Mouse (Mus musculus) embryonic facial prominence, embryonic 10.5 days (tissue): ENCODE measurements at regions not wholly inside any gene's neighbourhood (a gene's known extent, or its start where the extent isn't known, plus 50 kb on each side); places are given as distances from the start of the nearest gene placed in this dataset.

Experiments used
- DNase-seq: peaks from one replicate; pipeline ENCODE4 v3.0.0-alpha.2; 2017; ENCODE audit warnings: low spot score
- H3K27ac ChIP-seq: fragments of 300-500 bp; sonication (generic); replicated peaks from 2 replicates; pipeline ENCODE4 v1.5.1; 2016; ENCODE audit warnings: mild to moderate bottlenecking
- H3K27me3 ChIP-seq: fragments of 300-500 bp; sonication (generic); replicated peaks from 2 replicates; pipeline ENCODE4 v1.6.1; 2016; ENCODE audit warnings: low read depth, mild to moderate bottlenecking; ENCODE audit not compliant: poor library complexity, severe bottlenecking
- H3K36me3 ChIP-seq: fragments of 300-500 bp; sonication (generic); replicated peaks from 2 replicates; pipeline ENCODE4 v1.6.1; 2016; ENCODE audit warnings: mild to moderate bottlenecking, moderate library complexity
- H3K4me1 ChIP-seq: fragments of 300-500 bp; sonication (generic); 2 replicates; pipeline ENCODE4 v1.6.1; 2016
- H3K4me3 ChIP-seq: fragments of 300-500 bp; sonication (generic); 2 replicates; pipeline ENCODE4 v1.5.1; 2016; ENCODE audit warnings: mild to moderate bottlenecking, moderate library complexity
- H3K9me3 ChIP-seq: fragments of 300-500 bp; sonication (generic); 2 replicates; pipeline ENCODE4 v1.6.1; 2016; ENCODE audit warnings: mild to moderate bottlenecking
- WGBS: fragments of 180-500 bp; shearing (Covaris S2); methylation state at CpG from one replicate; pipeline ENCODE4 v1.1.7; 2016; 5-methylcytosine and 5-hydroxymethylcytosine counted together

DNA sequence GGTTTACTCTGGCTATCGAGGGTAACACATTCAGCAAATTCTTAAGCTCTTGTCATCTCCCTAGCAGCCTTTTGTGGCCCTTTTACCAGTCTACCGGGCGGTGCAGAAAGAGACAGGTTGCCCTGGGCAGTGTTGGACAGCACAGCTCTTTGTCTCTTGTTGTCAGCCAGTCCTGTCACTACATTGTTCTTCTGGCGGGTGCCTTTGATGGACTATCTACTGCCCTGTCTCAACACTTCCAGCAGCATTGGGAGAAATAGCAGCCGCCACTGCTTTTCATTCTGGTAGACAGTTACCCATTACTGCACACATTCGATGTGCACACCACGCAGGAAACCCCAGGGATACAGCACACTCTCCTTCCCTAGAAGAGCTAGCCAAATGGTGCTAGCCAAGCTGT lies 132.7 kb upstream of the Gm10181 start:
- no peak overlapping the region for H3K4me3 ChIP-seq
- DNase-seq, result no peak
- no peaks in the 10 kb centered on the region for H3K9me3 ChIP-seq
- H3K4me1 ChIP-seq, result no peaks in the 10 kb centered on the region
- H3K36me3 ChIP-seq, result no peaks in the 10 kb centered on the region
- H3K27ac ChIP-seq, result no peak overlapping the region
- WGBS, result 36% methylated on average over 7 of the region's 7 CpGs
- H3K27me3 ChIP-seq, result peaks cover 12% of the 10 kb centered on the region

DNA sequence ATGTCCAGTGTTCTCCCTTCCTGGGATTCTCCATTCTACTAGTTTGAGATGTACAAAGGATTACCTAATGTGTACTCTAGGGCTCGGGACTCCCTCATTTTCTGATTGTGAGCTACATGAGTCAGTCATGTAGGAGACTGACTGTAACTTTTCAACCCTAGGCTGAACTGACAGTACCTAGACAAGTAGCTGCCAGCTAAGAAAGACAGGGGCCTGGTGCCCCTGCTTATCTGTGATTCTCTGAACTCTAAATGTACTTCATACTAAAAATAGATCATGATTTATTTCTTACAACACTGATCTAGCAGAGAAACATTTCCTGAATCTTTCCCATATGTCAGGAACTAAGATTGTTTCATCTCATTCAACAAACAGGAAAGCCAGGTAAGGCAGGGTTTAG lies 125.9 kb upstream of the Gm10181 start:
- no peak for DNase-seq
- Histone ChIP-seq H3K4me1 (peaks cover 7% of the 10 kb centered on the region), H3K9me3 (no peaks in the 10 kb centered on the region), H3K36me3 (no peaks in the 10 kb centered on the region), H3K27ac (no peak overlapping the region), H3K4me3 (no peak overlapping the region), H3K27me3 (no peaks in the 10 kb centered on the region; the same call in 1 of the 2 replicates)
- 93% methylated on average over 1 of the region's 1 CpGs for WGBS

DNA sequence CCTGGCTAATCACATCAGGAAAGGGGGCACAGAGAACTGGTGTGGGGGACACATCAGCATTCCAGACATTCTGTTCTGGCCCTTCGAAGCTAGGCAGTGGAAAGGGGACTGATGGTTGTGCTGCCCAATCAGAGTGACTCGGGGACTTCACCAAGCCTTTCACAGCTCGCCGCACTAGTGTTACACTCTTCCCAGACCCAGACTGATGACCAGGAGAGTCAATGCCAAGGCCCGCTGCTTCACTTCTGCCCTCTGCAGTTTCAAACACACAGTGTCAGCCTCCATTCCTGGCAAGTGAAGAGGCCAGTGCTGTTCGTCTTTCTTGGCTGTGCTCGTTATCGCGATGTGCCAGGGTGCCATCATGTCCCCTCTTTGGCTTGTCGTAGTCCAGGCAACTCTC lies 121.7 kb upstream of the Gm10181 start:
- Histone ChIP-seq H3K27ac (no peak overlapping the region), H3K4me3 (no peak overlapping the region)
- 71% methylated on average over 10 of the region's 10 CpGs for WGBS

DNA sequence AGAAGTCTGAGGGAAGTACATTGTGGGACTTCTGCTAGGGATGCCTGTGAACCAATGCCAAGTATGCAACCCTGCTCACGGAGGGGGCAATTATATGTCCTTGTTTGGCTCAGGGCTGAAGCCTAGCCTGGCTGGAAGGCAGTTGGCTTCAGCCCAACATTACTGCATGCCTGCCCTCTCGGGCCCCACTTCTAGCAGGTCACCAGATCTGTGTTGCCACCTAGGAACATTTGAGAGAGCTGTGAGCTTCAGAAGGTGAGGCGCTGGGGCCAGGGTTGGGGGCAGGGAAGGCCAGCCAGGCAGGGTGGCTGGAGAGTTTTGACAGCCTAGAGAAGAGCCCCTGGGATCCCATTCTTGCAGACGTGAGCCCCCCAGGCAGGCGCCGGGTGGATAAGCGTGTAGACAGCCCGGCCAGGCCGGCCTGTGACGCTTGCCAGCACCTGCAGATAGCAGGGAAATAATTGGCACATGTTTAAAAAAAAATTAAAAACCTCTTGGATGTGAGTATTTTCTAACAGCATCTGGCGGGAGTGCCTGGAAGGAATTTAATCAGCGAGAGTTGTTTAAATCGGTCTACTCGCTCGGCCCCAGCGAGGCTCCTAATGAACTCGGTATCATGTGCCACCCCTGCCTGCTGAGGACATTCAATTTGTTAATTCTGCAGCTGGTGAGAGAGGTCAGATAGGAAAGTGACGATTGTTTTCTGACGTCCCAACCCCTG lies 115.0 kb upstream of the Gm10181 start:
- peak; percentile 62 for DNase-seq
- peak overlapping the region; percentile 35 for H3K4me3 ChIP-seq
- 0 out of 2 replicates have a peak overlapping the region, but pooled peaks have one; percentile 37 for H3K27ac ChIP-seq
- no peaks in the 10 kb centered on the region for H3K9me3 ChIP-seq
- no peaks in the 10 kb centered on the region for H3K36me3 ChIP-seq
- peaks cover 17% of the 10 kb centered on the region for H3K4me1 ChIP-seq
- peaks cover 23% of the 10 kb centered on the region for H3K27me3 ChIP-seq
- 4% methylated on average over 19 of the region's 19 CpGs for WGBS

More for the DNA sequence above, 121.7 kb upstream of the Gm10181 start:
- DNase-seq, result no peak
- Histone ChIP-seq H3K9me3 (no peaks in the 10 kb centered on the region), H3K36me3 (no peaks in the 10 kb centered on the region), H3K27me3 (peaks cover 5% of the 10 kb centered on the region), H3K4me1 (peaks cover 7% of the 10 kb centered on the region)

DNA sequence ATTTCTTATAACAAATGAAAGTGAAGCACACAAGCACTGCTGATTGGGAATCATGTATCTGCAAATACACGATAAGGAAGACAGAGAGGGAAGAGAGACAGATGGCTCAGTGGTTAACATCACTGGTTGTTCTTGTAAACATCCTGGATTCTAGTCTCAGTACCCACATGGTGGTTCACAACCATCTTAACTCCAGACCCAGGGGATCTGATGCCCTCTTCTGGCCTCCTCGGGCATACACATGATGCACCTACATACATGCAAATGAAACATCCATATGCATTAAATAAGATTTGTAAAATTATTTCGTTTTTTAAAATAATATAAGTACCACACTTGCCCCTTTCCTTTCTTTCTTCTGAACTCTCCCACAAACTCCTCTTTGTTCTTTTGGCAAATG lies 106.4 kb upstream of the Gm10181 start:
- Histone ChIP-seq H3K9me3 (no peaks in the 10 kb centered on the region), H3K4me1 (no peaks in the 10 kb centered on the region), H3K27me3 (no peaks in the 10 kb centered on the region), H3K36me3 (no peaks in the 10 kb centered on the region), H3K27ac (no peak overlapping the region), H3K4me3 (no peak overlapping the region)
- no peak for DNase-seq
- 73% methylated on average over 3 of the region's 3 CpGs for WGBS

DNA sequence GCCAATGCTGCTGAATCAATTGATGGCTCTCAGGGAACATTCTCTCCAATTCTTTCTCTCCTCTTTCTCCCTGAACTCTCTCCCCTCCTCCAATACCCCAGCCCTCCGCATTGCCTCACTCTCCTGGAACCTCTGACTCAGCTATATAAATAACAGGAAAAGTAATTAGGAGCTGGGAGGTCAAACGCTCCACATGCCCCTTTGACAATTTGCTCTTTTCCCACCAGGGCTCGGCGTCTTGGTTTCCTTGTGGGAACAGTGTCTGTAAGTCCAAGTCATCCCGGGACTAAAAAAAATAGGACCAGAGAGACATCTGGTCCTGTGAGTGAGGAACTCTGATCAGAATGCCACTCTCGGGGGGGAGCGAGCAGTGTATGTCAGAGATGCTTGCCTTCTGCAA lies 94.7 kb upstream of the Gm10181 start:
- 34% methylated on average over 7 of the region's 7 CpGs for WGBS
- peak; percentile 22 for DNase-seq

DNA sequence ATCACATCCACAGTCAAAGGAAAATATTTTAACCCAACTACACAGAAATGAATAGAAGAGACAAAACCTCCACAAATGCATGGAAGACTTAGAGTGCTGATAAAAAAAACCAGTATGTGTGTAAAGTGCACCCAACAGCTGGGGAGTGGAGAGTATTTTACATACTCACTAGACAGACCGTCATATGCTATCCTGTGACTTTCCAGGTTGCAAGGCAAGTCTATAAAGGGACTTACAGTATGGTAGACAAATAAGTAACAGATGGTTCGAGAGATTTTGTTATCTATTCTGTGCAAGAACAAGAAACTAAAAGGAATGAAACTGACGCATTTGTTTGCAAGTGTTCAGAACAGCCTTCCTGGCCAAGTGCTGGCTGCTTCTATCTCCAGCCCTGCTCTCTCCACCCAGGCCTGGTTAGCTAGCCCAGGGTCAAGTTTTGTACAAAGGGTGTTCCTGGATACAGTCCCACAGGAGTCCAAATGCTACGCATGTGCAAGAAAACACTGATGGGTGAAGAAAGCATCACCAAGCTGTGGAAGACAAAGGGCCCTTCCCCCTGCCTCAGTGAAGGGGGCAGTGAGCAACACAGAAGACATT lies 68.0 kb upstream of the Gm10181 start:
- WGBS, result 85% methylated on average over 4 of the region's 4 CpGs
- no peak for DNase-seq
- H3K4me3 ChIP-seq, result no peak overlapping the region
- no peaks in the 10 kb centered on the region for H3K4me1 ChIP-seq
- H3K27ac ChIP-seq, result no peak overlapping the region
- no peaks in the 10 kb centered on the region for H3K36me3 ChIP-seq
- H3K9me3 ChIP-seq, result no peaks in the 10 kb centered on the region
- H3K27me3 ChIP-seq, result no peaks in the 10 kb centered on the region

More for the DNA sequence above, 94.7 kb upstream of the Gm10181 start:
- no peaks in the 10 kb centered on the region for H3K9me3 ChIP-seq
- H3K27me3 ChIP-seq, result no peaks in the 10 kb centered on the region; the same call in 1 of the 2 replicates
- H3K4me1 ChIP-seq, result peaks cover 6% of the 10 kb centered on the region; the same call in 1 of the 2 replicates
- H3K27ac ChIP-seq, result no peak overlapping the region
- no peaks in the 10 kb centered on the region for H3K36me3 ChIP-seq
- H3K4me3 ChIP-seq, result no peak overlapping the region

DNA sequence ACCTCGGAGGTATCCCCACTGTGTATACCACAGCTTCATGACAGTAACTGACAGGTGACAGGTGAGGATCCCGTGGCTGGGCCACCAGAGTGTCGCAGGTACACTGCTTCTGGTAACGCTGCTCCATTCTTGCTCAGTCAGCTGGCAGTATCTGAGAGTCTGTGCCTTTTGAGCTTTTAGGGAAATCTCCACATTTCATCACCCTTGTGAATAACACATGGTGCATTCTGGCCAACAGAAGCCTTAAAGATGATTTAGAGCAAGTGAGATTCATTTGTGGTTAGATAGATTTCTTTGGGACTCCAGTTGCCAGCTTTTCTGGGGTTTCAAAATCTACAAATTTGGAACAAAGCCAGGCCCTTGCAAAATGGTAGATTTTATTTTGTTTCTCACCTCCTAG lies 66.8 kb upstream of the Gm10181 start:
- H3K4me3 ChIP-seq, result no peak overlapping the region
- H3K27me3 ChIP-seq, result no peaks in the 10 kb centered on the region
- no peak overlapping the region for H3K27ac ChIP-seq
- no peaks in the 10 kb centered on the region for H3K4me1 ChIP-seq
- H3K36me3 ChIP-seq, result no peaks in the 10 kb centered on the region
- 87% methylated on average over 4 of the region's 4 CpGs for WGBS
- H3K9me3 ChIP-seq, result no peaks in the 10 kb centered on the region
- no peak for DNase-seq

DNA sequence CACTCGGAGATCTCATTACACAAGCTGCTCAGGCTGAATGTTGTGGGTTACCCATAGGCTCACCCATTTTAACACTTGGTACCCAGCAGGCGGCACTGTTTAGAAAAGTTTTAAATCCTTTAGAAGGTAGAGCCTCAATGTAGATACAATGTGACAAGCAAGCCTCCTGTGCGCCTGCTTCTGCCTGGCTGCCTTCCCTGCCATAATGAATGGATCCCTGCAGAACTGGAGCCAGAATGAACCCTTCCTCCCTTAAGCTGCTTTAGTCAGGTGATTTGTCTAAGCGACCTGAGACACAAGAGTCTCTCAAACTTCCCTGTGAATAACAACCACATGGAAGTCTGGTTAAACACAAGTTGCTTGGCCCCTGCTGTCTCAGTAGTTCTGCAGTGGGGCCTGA lies 64.7 kb upstream of the Gm10181 start:
- Histone ChIP-seq H3K4me1 (no peaks in the 10 kb centered on the region), H3K27me3 (peaks cover 7% of the 10 kb centered on the region; the same call in 1 of the 2 replicates), H3K9me3 (no peaks in the 10 kb centered on the region), H3K27ac (no peak overlapping the region), H3K4me3 (no peak overlapping the region), H3K36me3 (no peaks in the 10 kb centered on the region)
- no peak for DNase-seq
- WGBS, result 58% methylated on average over 4 of the region's 4 CpGs

DNA sequence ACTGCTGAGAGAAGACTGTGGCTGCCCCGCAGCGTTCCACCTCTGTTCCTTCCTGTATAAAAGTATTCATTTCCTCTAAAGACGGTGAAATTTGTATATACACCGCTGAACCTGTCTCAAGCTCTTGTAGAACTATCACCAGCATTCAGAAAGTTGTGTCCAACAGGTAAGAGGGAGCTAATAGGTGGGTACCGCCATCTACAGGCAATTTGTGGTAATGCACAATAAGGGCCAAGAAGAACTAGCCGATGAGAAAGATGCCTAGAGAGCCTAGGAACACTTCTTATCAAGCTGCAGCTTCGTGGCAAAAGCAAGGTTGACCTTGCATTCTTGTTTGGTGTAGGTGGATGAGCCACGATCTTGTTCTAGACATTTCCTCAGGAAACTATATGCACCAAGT lies 61.6 kb upstream of the Gm10181 start:
- Histone ChIP-seq H3K4me3 (no peak overlapping the region), H3K27me3 (peaks cover 7% of the 10 kb centered on the region; the same call in 1 of the 2 replicates), H3K27ac (no peak overlapping the region), H3K9me3 (no peaks in the 10 kb centered on the region), H3K4me1 (no peaks in the 10 kb centered on the region), H3K36me3 (no peaks in the 10 kb centered on the region)
- WGBS, result 9% methylated on average over 8 of the region's 8 CpGs
- peak; percentile 70 for DNase-seq

DNA sequence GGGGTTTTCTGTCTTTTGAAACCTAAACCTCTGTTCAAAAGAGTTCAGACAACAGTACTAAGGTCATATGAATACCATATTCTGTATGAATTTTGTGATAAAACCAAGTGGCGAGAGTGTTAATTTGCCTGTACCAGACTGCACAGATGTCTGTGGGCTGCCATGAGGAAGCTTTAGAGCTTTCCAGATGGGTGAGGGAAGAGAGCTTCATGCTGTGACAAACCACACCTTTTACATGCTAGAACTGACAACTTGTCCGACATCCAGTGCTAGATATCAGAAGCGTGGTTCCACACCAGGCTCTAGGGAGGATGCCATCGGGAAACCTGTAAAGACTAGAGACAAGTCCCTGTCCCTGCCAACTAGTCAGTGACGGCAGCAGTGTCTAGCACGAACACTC lies 60.9 kb upstream of the Gm10181 start:
- 71% methylated on average over 6 of the region's 6 CpGs for WGBS
- H3K4me3 ChIP-seq, result no peak overlapping the region
- no peaks in the 10 kb centered on the region for H3K36me3 ChIP-seq
- DNase-seq, result no peak
- no peak overlapping the region for H3K27ac ChIP-seq
- peaks cover 7% of the 10 kb centered on the region; the same call in 1 of the 2 replicates for H3K27me3 ChIP-seq
- no peaks in the 10 kb centered on the region for H3K4me1 ChIP-seq
- H3K9me3 ChIP-seq, result no peaks in the 10 kb centered on the region

DNA sequence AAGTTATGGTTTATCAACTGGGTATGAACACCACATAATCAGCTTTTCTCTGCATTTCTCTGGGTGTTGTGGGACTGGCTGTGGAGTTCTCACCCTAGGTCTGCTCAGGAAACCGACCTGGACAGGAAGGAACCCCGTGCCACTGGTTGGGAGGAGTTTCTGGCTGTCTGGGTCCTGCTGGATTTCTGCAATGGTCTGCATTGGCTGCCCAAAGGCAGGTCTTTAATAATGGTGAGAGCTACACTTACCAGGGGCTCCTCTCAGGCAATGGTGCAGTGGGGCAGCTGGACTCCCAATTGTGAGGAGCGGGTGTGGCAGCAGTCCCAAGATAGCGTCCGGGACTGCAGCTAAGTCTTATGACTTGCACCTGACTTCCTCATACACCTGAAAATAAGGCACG lies 57.8 kb upstream of the Gm10181 start:
- H3K9me3 ChIP-seq, result no peaks in the 10 kb centered on the region
- H3K36me3 ChIP-seq, result no peaks in the 10 kb centered on the region
- H3K4me3 ChIP-seq, result no peak overlapping the region
- no peak overlapping the region for H3K27ac ChIP-seq
- H3K27me3 ChIP-seq, result peaks cover 7% of the 10 kb centered on the region; the same call in 1 of the 2 replicates
- WGBS, result 87% methylated on average over 6 of the region's 6 CpGs
- H3K4me1 ChIP-seq, result no peaks in the 10 kb centered on the region
- DNase-seq, result no peak
